Mouse (Mus musculus): ENCODE measurements around the gene Ccr7. TPM values are rescaled to one million over a fixed set of nuclear protein-coding genes. Genes with fewer than 3 reads are reported as not detected.
A peak's percentile ranks its signal among the peaks of the same experiment; 100 is the strongest.

Ccr7 gene
- polyA plus RNA-seq, 1 experiment from 2014 or later, result 0.41 TPM

DNA sequence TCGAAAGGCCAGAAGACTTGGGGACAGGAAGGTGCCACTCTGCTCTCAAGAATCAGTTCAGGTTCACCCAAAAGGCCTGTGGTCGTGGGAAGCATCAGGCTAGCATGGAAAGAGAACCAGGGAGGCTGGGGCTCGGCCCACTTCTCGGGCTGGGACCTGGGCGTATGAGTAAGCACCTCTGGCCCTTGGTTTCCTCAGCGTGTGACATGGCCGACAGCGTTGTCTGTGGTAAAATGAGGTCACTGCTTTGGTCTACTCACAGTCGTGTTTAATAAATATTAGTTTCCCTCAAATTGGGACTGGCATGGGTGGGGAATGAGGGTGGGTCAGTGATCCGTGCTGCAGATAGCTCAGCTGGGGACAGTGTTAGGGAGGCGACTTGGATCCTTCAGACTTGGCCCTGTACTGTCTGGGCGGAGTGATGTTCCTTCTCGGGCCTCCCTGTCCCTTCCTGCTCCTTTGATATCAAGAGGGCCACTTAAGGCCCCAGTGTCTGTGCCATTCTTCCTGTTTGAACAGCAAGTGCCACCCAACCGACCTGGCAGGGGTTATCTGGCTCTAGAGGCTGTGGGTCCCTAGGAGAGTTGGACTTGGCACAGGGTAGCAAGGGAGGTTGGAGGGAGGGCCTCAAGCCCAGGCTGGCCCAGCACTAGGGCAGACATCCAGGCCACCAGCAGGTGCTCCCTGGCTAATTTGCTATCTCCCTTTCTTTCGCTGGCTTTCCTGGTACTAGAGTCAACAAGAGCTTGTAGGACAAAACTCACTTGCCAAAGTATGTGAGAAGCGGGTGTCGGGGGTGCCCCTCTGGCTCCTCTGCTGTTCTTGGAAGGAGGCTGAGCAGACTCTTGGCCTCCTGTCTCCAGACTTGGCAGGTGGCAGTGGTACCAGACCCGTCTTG lies 26.8 kb downstream of the Ccr7 start:
- Histone ChIP-seq H3K4me2 (ENCODE audit: low read depth) (no peak overlapping the region), H3K36me3 (ENCODE audit: control insufficient read depth, insufficient read depth, low read length) (no peaks in the 10 kb centered on the region), H3K9ac (ENCODE audit: low read length) (no peak overlapping the region), H3K27me3 (ENCODE audit: control insufficient read depth, insufficient read depth, low read length) (no peaks in the 10 kb centered on the region), H3K27ac (ENCODE audit: low read depth, low read length) (no peak overlapping the region), H3K9me3 (ENCODE audit: control insufficient read depth, low read length) (no peaks in the 10 kb centered on the region), H3K4me1 (ENCODE audit: control insufficient read depth, insufficient read depth, low read length) (peaks cover 21% of the 10 kb centered on the region), H3K4me3 (ENCODE audit: low read depth, low read length) (no peak overlapping the region)
- 85% methylated on average over 18 of the region's 18 CpGs for WGBS
- ATAC-seq (ENCODE audit: insufficient read depth, low FRiP score, low TSS enrichment) (no peak), DNase-seq (ENCODE audit: low spot score) (no peak)

DNA sequence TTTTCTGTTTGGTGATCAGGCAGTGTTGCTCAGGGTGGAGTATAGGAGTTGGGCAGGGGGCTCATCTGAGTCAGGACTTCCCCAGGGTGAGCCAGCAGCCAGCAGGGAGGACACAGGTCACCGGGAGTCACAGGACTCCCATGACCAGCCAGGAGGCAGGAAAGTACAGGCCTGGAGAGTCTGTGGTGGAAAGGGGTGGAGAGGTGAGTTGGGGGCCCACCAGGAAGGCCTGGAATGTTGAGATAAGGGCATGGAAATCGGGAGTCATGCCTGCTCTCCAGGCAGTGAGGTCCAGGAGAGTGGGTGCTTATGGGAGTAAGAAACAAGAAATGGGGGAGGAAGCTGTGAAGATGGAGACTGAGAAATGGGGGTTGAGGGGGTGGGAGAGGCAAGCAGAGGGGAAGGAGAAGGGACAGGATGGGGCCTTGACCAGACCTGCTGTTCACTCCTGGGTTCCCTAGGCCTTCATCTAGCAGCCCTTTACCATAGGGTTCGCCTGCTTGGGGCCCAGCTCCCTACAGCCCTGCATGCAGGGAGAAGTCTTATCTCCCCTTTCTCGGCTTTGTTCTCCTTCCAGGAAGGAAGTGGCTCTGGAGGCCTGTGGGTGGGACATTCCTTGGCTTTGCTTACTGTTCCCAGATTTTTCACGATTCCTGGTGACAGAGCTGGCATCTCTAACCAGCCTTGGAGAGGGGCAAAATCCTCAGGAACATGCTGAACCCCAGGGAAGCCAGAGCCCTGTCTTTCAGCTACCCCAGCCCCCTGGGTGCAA lies 28.2 kb downstream of the Ccr7 start:
- no peaks in the 10 kb centered on the region for H3K9me3 ChIP-seq (ENCODE audit: control insufficient read depth, low read length)
- WGBS, result 49% methylated on average over 4 of the region's 5 CpGs
- no peak overlapping the region for H3K9ac ChIP-seq (ENCODE audit: low read length)
- H3K27me3 ChIP-seq (ENCODE audit: control insufficient read depth, insufficient read depth, low read length), result no peaks in the 10 kb centered on the region
- H3K36me3 ChIP-seq (ENCODE audit: control insufficient read depth, insufficient read depth, low read length), result no peaks in the 10 kb centered on the region
- peaks cover 9% of the 10 kb centered on the region for H3K4me1 ChIP-seq (ENCODE audit: control insufficient read depth, insufficient read depth, low read length)
- no peak for DNase-seq (ENCODE audit: low spot score)
- no peak overlapping the region for H3K4me2 ChIP-seq (ENCODE audit: low read depth)
- H3K4me3 ChIP-seq (ENCODE audit: low read depth, low read length), result no peak overlapping the region
- ATAC-seq (ENCODE audit: insufficient read depth, low FRiP score, low TSS enrichment), result no peak
- no peak overlapping the region for H3K27ac ChIP-seq (ENCODE audit: low read depth, low read length)

DNA sequence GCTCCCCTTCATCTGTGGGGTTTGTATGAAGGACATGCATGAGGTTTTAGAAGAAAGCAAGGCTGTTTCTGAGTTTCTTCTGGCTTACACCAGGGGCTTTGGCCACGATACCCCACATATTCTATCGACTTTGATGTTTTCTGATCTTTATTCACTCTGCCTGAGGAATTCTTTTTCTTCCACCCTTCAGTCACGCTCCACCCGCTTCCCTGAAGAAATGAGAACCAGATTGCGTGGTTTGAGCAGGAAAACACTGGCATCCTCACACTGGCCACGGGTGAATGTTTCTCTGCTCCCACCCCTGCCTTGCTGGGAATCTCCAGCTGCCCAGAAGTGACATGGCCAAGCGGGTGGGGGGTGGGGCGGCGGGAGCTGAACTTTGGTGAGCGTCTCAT lies 30.2 kb downstream of the Ccr7 start:
- 43% methylated on average over 10 of the region's 10 CpGs for WGBS
- no peak for ATAC-seq (ENCODE audit: insufficient read depth, low FRiP score, low TSS enrichment)
- H3K4me2 ChIP-seq (ENCODE audit: low read depth), result no peak overlapping the region
- H3K27ac ChIP-seq (ENCODE audit: low read depth, low read length), result 0 out of 2 replicates have a peak overlapping the region, but pooled peaks have one; percentile 23
- H3K4me1 ChIP-seq (ENCODE audit: control insufficient read depth, insufficient read depth, low read length), result peaks cover 11% of the 10 kb centered on the region
- no peak overlapping the region for H3K4me3 ChIP-seq (ENCODE audit: low read depth, low read length)
- no peaks in the 10 kb centered on the region for H3K36me3 ChIP-seq (ENCODE audit: control insufficient read depth, insufficient read depth, low read length)
- no peak overlapping the region for H3K9ac ChIP-seq (ENCODE audit: low read length)
- DNase-seq (ENCODE audit: low spot score), result no peak
- no peaks in the 10 kb centered on the region for H3K27me3 ChIP-seq (ENCODE audit: control insufficient read depth, insufficient read depth, low read length)
- no peaks in the 10 kb centered on the region for H3K9me3 ChIP-seq (ENCODE audit: control insufficient read depth, low read length)

DNA sequence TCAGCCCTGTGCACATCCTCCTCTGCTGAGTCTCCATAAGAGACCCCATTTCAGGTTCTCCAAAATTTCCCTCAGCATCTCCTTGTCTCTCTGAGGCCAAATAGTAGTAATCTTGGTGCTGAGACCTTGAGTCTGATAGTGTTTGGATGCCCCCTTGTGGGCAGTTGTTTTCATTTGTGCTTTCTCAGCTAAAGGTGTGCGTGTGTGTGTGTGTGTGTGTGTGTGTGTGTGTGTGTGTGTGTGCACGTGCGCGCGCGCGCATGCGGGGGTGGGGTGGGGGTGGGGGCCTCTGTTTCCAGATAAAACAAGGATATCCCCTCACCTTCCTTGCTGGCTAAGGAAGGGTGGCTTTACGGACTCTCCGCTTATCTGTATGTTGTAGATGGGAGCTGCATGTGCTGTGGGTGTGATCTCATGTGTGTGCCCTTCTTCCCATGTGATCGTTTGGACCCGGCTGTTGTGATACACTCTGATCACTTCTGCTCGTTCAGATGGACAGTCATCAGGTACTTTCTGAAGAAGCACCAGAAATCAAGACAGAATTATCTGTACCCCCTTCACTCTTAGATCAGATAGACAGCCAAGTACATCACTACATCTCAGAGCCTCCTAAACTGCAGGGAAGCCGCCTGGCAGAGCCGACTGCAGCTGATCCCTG lies 30.8 kb downstream of the Ccr7 start:
- no peak overlapping the region for H3K4me3 ChIP-seq (ENCODE audit: low read depth, low read length)
- 50% methylated on average over 15 of the region's 15 CpGs for WGBS
- no peak overlapping the region for H3K4me2 ChIP-seq (ENCODE audit: low read depth)
- peak; percentile 64 for DNase-seq (ENCODE audit: low spot score)
- H3K27ac ChIP-seq (ENCODE audit: low read depth, low read length), result 0 out of 2 replicates have a peak overlapping the region, but pooled peaks have one; percentile 23
- H3K9me3 ChIP-seq (ENCODE audit: control insufficient read depth, low read length), result no peaks in the 10 kb centered on the region
- H3K4me1 ChIP-seq (ENCODE audit: control insufficient read depth, insufficient read depth, low read length), result peaks cover 8% of the 10 kb centered on the region
- no peak overlapping the region for H3K9ac ChIP-seq (ENCODE audit: low read length)
- no peaks in the 10 kb centered on the region for H3K36me3 ChIP-seq (ENCODE audit: control insufficient read depth, insufficient read depth, low read length)
- no peak for ATAC-seq (ENCODE audit: insufficient read depth, low FRiP score, low TSS enrichment)
- H3K27me3 ChIP-seq (ENCODE audit: control insufficient read depth, insufficient read depth, low read length), result no peaks in the 10 kb centered on the region

DNA sequence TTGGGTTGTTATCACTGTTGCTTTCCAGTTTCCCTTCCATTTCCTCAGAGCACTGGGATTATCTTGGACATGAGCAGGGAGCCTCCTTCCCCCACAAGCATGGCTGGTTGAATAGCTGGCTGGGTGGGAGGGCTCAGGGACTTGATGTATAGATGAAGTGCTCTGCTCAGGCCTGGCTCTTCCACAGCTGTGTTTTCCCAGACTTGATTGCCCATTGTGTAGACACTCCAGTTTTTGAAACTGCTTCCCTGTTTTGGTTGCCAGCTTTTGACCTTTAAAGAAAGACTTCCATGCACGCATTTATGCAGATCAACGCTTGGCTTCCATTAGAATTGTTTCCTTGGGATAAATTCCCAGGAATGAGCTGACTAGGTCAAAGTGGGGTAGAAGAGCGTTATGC lies 32.2 kb downstream of the Ccr7 start:
- no peak for DNase-seq (ENCODE audit: low spot score)

DNA sequence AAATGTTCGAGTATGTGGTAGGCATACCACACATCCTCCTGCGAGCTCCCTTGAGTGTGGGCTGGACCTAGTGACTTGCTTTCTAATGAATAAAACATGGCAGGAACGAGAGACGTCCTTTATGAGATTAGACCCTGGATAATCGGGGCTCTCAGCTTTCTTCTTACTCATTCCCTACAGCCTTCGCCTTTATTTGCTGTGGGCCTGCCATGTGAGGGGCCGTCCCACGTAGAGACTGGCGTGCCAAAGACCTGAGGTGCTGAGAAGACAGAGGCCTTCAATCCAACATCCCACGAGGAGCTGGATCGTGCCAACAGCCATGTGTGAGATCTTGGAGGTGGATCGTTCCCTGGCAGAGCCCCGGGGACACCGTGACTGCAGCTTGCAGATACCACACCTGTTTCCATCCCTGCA lies 33.7 kb downstream of the Ccr7 start:
- H3K9ac ChIP-seq (ENCODE audit: low read length), result no peak overlapping the region
- WGBS, result 59% methylated on average over 14 of the region's 14 CpGs
- DNase-seq (ENCODE audit: low spot score) (no peak), ATAC-seq (ENCODE audit: insufficient read depth, low FRiP score, low TSS enrichment) (no peak)
- H3K4me3 ChIP-seq (ENCODE audit: low read depth, low read length), result no peak overlapping the region
- peaks cover 10% of the 10 kb centered on the region for H3K4me1 ChIP-seq (ENCODE audit: control insufficient read depth, insufficient read depth, low read length)
- H3K27ac ChIP-seq (ENCODE audit: low read depth, low read length), result no peak overlapping the region
- no peaks in the 10 kb centered on the region for H3K27me3 ChIP-seq (ENCODE audit: control insufficient read depth, insufficient read depth, low read length)
- no peaks in the 10 kb centered on the region for H3K9me3 ChIP-seq (ENCODE audit: control insufficient read depth, low read length)
- H3K4me2 ChIP-seq (ENCODE audit: low read depth), result no peak overlapping the region
- no peaks in the 10 kb centered on the region for H3K36me3 ChIP-seq (ENCODE audit: control insufficient read depth, insufficient read depth, low read length)

More for the DNA sequence above, 32.2 kb downstream of the Ccr7 start:
- no peaks in the 10 kb centered on the region for H3K9me3 ChIP-seq (ENCODE audit: control insufficient read depth, low read length)
- no peaks in the 10 kb centered on the region for H3K27me3 ChIP-seq (ENCODE audit: control insufficient read depth, insufficient read depth, low read length)
- 33% methylated on average over 3 of the region's 3 CpGs for WGBS
- H3K9ac ChIP-seq (ENCODE audit: low read length), result no peak overlapping the region
- H3K4me2 ChIP-seq (ENCODE audit: low read depth), result no peak overlapping the region
- H3K36me3 ChIP-seq (ENCODE audit: control insufficient read depth, insufficient read depth, low read length), result no peaks in the 10 kb centered on the region
- peaks cover 8% of the 10 kb centered on the region for H3K4me1 ChIP-seq (ENCODE audit: control insufficient read depth, insufficient read depth, low read length)
- H3K27ac ChIP-seq (ENCODE audit: low read depth, low read length), result no peak overlapping the region; the same call in 1 of the 2 replicates
- no peak for ATAC-seq (ENCODE audit: insufficient read depth, low FRiP score, low TSS enrichment)
- no peak overlapping the region for H3K4me3 ChIP-seq (ENCODE audit: low read depth, low read length)

DNA sequence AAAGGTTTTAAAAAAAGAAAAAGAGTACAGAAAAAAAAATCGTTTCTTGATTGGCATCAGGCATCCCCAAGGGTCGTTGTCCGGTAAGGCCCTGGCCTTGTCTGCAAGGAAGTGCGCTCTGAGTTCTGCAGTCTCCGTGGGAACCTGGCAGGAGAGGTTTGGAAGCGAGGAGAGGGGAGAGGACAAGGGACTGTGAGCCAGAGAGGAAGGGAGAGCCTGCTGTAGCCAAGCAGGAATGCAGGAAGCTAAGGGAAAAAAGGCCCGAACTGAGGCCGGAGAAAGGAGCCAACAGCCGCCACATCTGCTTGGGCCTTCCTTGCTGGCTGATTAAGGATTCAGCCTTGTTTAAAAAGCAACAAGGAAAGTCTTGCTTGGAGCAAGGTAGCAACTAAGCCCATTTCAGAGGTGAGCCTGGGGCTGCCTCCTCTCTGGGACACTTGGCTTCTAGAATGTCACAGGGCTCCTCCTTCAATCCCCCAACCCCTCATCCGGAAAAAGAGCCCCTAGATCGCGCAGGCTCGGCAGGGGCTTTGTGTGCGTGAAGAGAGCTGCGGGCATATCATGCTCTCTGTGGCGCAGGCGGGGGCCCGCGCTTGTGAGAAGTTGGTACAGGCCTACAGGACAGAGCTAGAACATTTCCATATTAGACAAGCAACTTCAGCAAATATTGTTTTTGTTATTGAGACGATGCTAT lies 34.2 kb downstream of the Ccr7 start:
- Histone ChIP-seq H3K4me2 (ENCODE audit: low read depth) (no peak overlapping the region), H3K4me3 (ENCODE audit: low read depth, low read length) (no peak overlapping the region), H3K4me1 (ENCODE audit: control insufficient read depth, insufficient read depth, low read length) (peaks cover 10% of the 10 kb centered on the region), H3K36me3 (ENCODE audit: control insufficient read depth, insufficient read depth, low read length) (no peaks in the 10 kb centered on the region), H3K9me3 (ENCODE audit: control insufficient read depth, low read length) (no peaks in the 10 kb centered on the region), H3K9ac (ENCODE audit: low read length) (0 out of 2 replicates have a peak overlapping the region, but pooled peaks have one; percentile 3), H3K27ac (ENCODE audit: low read depth, low read length) (no peak overlapping the region), H3K27me3 (ENCODE audit: control insufficient read depth, insufficient read depth, low read length) (no peaks in the 10 kb centered on the region)
- no peak for DNase-seq (ENCODE audit: low spot score)
- ATAC-seq (ENCODE audit: insufficient read depth, low FRiP score, low TSS enrichment), result no peak
- WGBS, result 55% methylated on average over 20 of the region's 20 CpGs

DNA sequence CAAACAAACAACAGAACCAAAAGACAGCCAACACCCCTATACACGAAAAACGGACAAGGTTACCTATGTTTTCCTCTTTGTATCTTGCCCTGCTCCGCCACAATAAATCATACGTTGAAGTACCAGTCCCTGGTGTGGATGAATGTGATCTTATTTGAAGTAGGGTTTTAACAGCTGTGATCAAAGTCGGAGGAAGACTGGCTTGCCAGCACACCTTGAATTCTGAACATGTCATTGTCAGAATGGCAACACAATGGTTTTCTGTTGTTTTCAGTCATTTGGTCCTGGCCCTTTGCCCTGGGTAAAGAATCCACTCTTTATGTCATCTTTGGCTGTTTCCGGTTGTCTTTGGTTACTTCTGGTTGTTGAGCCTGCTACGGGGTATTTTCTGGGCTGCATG lies 35.9 kb downstream of the Ccr7 start:
- DNase-seq (ENCODE audit: low spot score), result no peak
- Histone ChIP-seq H3K9ac (ENCODE audit: low read length) (no peak overlapping the region), H3K27me3 (ENCODE audit: control insufficient read depth, insufficient read depth, low read length) (no peaks in the 10 kb centered on the region), H3K4me2 (ENCODE audit: low read depth) (no peak overlapping the region), H3K36me3 (ENCODE audit: control insufficient read depth, insufficient read depth, low read length) (no peaks in the 10 kb centered on the region), H3K9me3 (ENCODE audit: control insufficient read depth, low read length) (no peaks in the 10 kb centered on the region), H3K4me3 (ENCODE audit: low read depth, low read length) (no peak overlapping the region), H3K4me1 (ENCODE audit: control insufficient read depth, insufficient read depth, low read length) (peaks cover 10% of the 10 kb centered on the region), H3K27ac (ENCODE audit: low read depth, low read length) (no peak overlapping the region)
- ATAC-seq (ENCODE audit: insufficient read depth, low FRiP score, low TSS enrichment), result no peak
- WGBS, result 79% methylated on average over 7 of the region's 7 CpGs

All from neural tube, embryonic 11.5 days (tissue).